Mouse (Mus musculus) stomach, embryonic 16.5 days (tissue): ENCODE measurements around the gene Arrdc2. TPM values are rescaled to one million over a fixed set of nuclear protein-coding genes. Genes with fewer than 3 reads are reported as not detected.
A peak's percentile ranks its signal among the peaks of the same experiment; 100 is the strongest.

ENCODE experiments used
- ATAC-seq: fragments of 200-750 bp; cut with Nextera tagmentation; 2 replicates; pipeline ENCODE4 v1.8.0; 2017; ENCODE audit warnings: moderate number of reproducible peaks, moderate TSS enrichment; ENCODE audit not compliant: insufficient read depth, low FRiP score
- H3K27ac ChIP-seq: fragments of 300-500 bp; sonication (generic); 2 replicates; pipeline ENCODE4 v1.5.1; 2014; ENCODE audit warnings: low read length
- H3K27me3 ChIP-seq: fragments of 300-500 bp; sonication (generic); 2 replicates; pipeline ENCODE4 v1.6.1; 2014; ENCODE audit warnings: low read length, control low read depth, mixed read lengths; ENCODE audit not compliant: control insufficient read depth, insufficient read depth
- H3K36me3 ChIP-seq: fragments of 300-500 bp; sonication (generic); 2 replicates; pipeline ENCODE4 v1.6.1; 2014; ENCODE audit warnings: low read length; ENCODE audit not compliant: control insufficient read depth, insufficient read depth
- H3K4me1 ChIP-seq: fragments of 300-500 bp; sonication (generic); 2 replicates; pipeline ENCODE4 v1.6.1; 2014; ENCODE audit warnings: low read length, control low read depth, mixed read lengths; ENCODE audit not compliant: control insufficient read depth, insufficient read depth
- H3K4me2 ChIP-seq: fragments of 300-500 bp; sonication (generic); 2 replicates; pipeline ENCODE4 v1.6.1; 2014; ENCODE audit warnings: low read depth, low read length, mixed read lengths
- H3K4me3 ChIP-seq: fragments of 300-500 bp; sonication (generic); replicated peaks from 2 replicates; pipeline ENCODE4 v1.5.1; 2014; ENCODE audit warnings: mild to moderate bottlenecking, low read length
- H3K9ac ChIP-seq: fragments of 300-500 bp; sonication (generic); 2 replicates; pipeline ENCODE4 v1.6.1; 2014; ENCODE audit warnings: low read length
- H3K9me3 ChIP-seq: fragments of 300-500 bp; sonication (generic); replicated peaks from 2 replicates; pipeline ENCODE4 v1.6.1; 2016; ENCODE audit warnings: low read length, control low read depth; ENCODE audit not compliant: control insufficient read depth
- WGBS: fragments of 180-500 bp; shearing (Covaris S2); extraction: QIAGEN DNeasy Blood & Tissue Kit; methylation state at CpG from one replicate; pipeline ENCODE4 v1.1.7; 2014; 5-methylcytosine and 5-hydroxymethylcytosine counted together
- polyA plus RNA-seq: library from polyadenylated mRNA; unstranded; fragments of >200 nt; fragmentation: Nextera tagmentation; extraction: Ambion mirVana; gene quantifications from 2 replicates; pipeline ENCODE4 v1.2.1, GENCODE M21; 2015

Arrdc2 gene
- polyA plus RNA-seq, 1 experiment from 2014 or later = 7.1 TPM

GRCm38 (mm10) chr8:70791975-70792691 lies 47.4 kb downstream of the Arrdc2 start:
- Histone ChIP-seq H3K27me3 (no peaks in the 10 kb centered on the region), H3K36me3 (peaks cover 12% of the 10 kb centered on the region), H3K9ac (peak overlapping the region; percentile 96), H3K9me3 (no peaks in the 10 kb centered on the region), H3K27ac (peak overlapping the region; percentile 89), H3K4me3 (peak overlapping the region; percentile 83), H3K4me1 (peaks cover 39% of the 10 kb centered on the region), H3K4me2 (peak overlapping the region; percentile 93)
- ATAC-seq = peak; percentile 76
- 4% methylated on average over 57 of the region's 58 CpGs for WGBS

DNA sequence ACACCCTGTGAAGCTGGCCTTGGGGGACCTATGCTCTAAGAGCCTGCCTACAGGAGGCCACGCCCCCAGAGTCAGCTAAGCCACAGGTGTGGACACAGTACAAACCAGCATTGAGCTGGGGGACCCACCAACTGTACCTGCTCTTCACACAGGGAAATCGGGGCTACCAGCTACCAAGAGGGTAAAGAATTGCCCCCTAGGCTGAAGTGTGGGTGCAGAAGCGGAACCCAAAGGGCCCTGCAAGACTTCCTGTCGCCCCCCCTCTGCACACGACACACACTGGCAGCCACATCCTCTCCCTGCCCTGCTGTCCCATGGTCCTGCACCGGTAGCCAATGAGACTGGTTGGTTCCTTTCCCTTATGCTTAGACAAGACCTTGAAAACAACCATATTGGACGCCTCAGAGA lies 48.2 kb downstream of the Arrdc2 start:
- Histone ChIP-seq H3K4me3 (peak overlapping the region; percentile 83), H3K4me1 (peaks cover 35% of the 10 kb centered on the region), H3K9ac (peak overlapping the region; percentile 96), H3K27ac (peak overlapping the region; percentile 89; the same call in 1 of the 2 replicates), H3K4me2 (peak overlapping the region; percentile 93), H3K9me3 (no peaks in the 10 kb centered on the region), H3K36me3 (peaks cover 13% of the 10 kb centered on the region), H3K27me3 (no peaks in the 10 kb centered on the region)
- WGBS = 55% methylated on average over 7 of the region's 7 CpGs
- no peak for ATAC-seq

DNA sequence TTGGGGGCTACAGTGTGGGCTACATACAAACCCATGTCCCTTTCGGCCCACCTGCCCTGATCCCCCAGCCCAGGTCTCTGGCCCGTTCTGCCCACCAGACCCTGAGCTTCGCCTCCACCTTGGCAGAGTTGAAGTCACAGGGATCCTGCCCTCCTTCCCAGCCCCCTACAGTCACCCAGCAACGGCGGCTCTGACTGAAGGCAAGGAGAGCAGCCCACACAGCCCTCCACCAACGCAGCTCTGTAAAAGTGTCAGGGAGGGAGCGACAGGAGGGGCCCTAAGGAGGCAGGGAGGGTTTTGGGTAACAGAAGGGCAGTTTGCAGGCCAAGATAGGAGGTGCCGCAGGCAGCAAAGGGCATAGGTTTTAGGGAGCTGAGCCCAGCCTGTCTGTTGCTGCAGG lies 48.7 kb downstream of the Arrdc2 start:
- ATAC-seq = no peak
- H3K4me2 ChIP-seq = peak overlapping the region; percentile 93
- H3K36me3 ChIP-seq = peaks cover 13% of the 10 kb centered on the region
- H3K27me3 ChIP-seq = no peaks in the 10 kb centered on the region
- 49% methylated on average over 8 of the region's 8 CpGs for WGBS
- no peak overlapping the region; the same call in 1 of the 2 replicates for H3K27ac ChIP-seq
- peaks cover 34% of the 10 kb centered on the region for H3K4me1 ChIP-seq
- H3K9ac ChIP-seq = peak overlapping the region; percentile 96
- peak overlapping the region; percentile 83 for H3K4me3 ChIP-seq
- no peaks in the 10 kb centered on the region for H3K9me3 ChIP-seq

GRCm38 (mm10) chr8:70789046-70789445 lies 50.5 kb downstream of the Arrdc2 start:
- Histone ChIP-seq H3K27me3 (no peaks in the 10 kb centered on the region), H3K4me2 (no peak overlapping the region), H3K27ac (no peak overlapping the region), H3K9me3 (no peaks in the 10 kb centered on the region), H3K9ac (no peak overlapping the region), H3K36me3 (peaks cover 13% of the 10 kb centered on the region), H3K4me3 (no peak overlapping the region), H3K4me1 (peaks cover 34% of the 10 kb centered on the region)
- WGBS = 83% methylated on average over 10 of the region's 10 CpGs
- no peak for ATAC-seq

DNA sequence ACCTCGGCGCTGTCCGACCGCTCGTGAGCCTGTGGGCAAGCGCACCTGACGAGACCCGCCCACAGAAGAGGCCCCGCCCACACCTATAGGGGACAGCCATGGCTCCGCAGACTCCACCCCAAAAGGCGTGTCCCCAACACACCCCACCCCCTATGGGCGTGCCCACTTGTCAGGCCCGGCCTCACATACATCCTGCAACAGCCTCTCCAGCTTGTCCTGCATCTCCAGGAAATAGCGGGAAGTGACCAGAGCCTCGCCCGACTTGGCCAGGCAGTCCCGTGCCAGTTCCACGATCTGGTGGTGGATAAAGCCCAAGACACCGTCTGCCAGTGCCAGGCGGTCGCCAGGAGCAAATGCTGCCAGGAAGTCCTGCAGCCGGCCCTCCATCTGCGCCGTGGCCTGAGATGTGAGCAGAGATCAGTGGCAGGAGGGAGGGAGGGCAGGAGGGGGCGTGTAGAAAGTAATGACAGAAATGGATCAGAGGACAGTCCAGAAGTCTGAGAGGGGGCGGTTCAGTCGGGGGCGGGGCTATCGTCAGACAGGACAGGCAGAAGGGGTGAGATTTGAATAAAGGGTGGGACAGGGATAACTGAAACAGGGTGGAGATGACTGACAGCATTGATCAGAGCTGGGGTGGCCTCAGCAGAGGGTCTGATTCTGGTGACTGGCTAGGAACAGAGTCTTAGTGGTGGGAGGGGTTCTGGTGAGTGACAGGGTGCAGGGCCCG lies 51.4 kb downstream of the Arrdc2 start:
- H3K9ac ChIP-seq = no peak overlapping the region
- H3K27ac ChIP-seq = no peak overlapping the region
- H3K36me3 ChIP-seq = peaks cover 21% of the 10 kb centered on the region
- 34% methylated on average over 30 of the region's 30 CpGs for WGBS
- H3K9me3 ChIP-seq = no peaks in the 10 kb centered on the region
- no peak overlapping the region for H3K4me2 ChIP-seq
- H3K4me3 ChIP-seq = no peak overlapping the region
- peaks cover 29% of the 10 kb centered on the region for H3K4me1 ChIP-seq
- peak; percentile 14; the same call in 1 of the 2 replicates for ATAC-seq
- no peaks in the 10 kb centered on the region for H3K27me3 ChIP-seq

DNA sequence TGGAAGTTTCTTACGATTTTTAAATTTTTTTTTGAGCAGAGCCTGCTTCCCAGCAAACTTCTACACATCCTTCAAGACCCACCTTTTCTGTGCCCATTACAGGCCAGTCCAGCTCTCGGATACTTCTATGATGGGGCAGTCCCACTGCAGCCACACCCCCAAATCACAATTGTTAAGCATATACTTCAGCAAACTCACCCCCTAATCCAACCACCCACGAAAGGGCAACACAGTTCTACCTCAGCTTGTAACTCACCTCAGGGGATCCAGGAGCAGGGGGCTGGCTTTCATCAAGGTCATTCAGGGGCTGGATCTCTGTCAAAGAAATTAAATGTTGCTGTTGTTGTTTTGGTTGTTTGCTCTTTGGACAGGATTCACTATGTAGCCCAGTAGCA lies 52.5 kb downstream of the Arrdc2 start:
- Histone ChIP-seq H3K9me3 (no peaks in the 10 kb centered on the region), H3K4me2 (no peak overlapping the region), H3K4me1 (peaks cover 23% of the 10 kb centered on the region), H3K36me3 (peaks cover 24% of the 10 kb centered on the region), H3K4me3 (no peak overlapping the region), H3K9ac (no peak overlapping the region), H3K27me3 (no peaks in the 10 kb centered on the region), H3K27ac (no peak overlapping the region; the same call in 1 of the 2 replicates)
- 85% methylated on average over 3 of the region's 3 CpGs for WGBS
- no peak for ATAC-seq

DNA sequence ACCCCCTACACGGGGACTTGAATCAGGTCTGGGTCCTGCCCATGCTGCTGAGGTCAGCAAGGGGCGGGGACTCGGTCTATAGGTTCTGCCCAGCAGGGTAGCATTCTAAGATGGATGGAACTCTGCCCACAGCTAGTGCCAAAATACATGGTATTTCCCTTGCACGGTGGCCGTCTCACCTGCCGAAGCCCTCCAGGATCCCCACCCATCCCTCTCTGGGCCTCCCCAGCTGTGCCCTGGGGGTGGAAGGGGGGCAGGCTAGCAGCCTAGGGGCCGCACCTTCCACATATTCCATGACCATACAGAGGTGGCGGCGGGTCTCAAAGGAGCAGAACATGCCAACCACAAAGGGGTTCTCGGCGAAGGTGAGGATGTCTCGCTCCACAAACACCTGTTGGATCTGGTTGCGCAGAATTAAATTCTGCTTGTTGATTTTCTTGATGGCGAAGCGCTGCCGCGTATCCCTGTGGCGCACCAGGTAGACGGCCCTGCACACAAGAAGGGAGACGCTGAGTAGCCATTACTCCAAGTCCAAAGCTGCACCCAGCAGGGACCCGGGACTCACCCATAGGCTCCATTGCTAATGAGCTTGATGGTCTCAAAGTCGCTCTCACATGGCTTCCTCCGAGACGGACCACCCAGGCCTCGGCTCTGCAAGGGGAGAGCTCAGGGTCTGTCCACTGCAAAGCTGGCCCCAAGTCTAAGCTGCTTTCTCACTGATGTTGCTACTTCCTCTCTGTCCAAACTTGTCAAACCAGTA lies 53.0 kb downstream of the Arrdc2 start:
- H3K9ac ChIP-seq = no peak overlapping the region
- no peaks in the 10 kb centered on the region for H3K27me3 ChIP-seq
- no peak overlapping the region for H3K4me2 ChIP-seq
- H3K9me3 ChIP-seq = no peaks in the 10 kb centered on the region
- peaks cover 24% of the 10 kb centered on the region for H3K36me3 ChIP-seq
- H3K4me1 ChIP-seq = peaks cover 17% of the 10 kb centered on the region
- no peak for ATAC-seq
- no peak overlapping the region for H3K27ac ChIP-seq
- H3K4me3 ChIP-seq = no peak overlapping the region
- WGBS = 89% methylated on average over 25 of the region's 25 CpGs
